Mouse (Mus musculus) heart, embryonic 11.5 days (tissue): Measurements from ENCODE around the gene Pdha1. TPM values are rescaled to one million over a fixed set of nuclear protein-coding genes. Genes with fewer than 3 reads are reported as not detected.
A peak's percentile ranks its signal among the peaks of the same experiment; 100 is the strongest.

Experiments used
- ATAC-seq: fragments of 200-750 bp; cut with Nextera tagmentation; replicated peaks from 2 replicates; pipeline ENCODE4 v1.8.0; 2017; ENCODE audit warnings: moderate library complexity; ENCODE audit not compliant: insufficient number of reproducible peaks, low FRiP score, low TSS enrichment
- H3K27ac ChIP-seq: fragments of 300-500 bp; sonication (generic); 2 replicates; pipeline ENCODE4 v1.5.1; 2014; ENCODE audit warnings: mild to moderate bottlenecking, low read depth, low read length
- H3K27me3 ChIP-seq: fragments of 300-500 bp; sonication (generic); 2 replicates; pipeline ENCODE4 v1.6.1; 2014; ENCODE audit warnings: mild to moderate bottlenecking, low read length, mixed read lengths; ENCODE audit not compliant: control insufficient read depth, insufficient read depth
- H3K36me3 ChIP-seq: fragments of 300-500 bp; sonication (generic); 2 replicates; pipeline ENCODE4 v1.6.1; 2014; ENCODE audit warnings: mild to moderate bottlenecking, low read length, moderate library complexity, mixed read lengths; ENCODE audit not compliant: control insufficient read depth, insufficient read depth
- H3K4me1 ChIP-seq: fragments of 300-500 bp; sonication (generic); 2 replicates; pipeline ENCODE4 v1.6.1; 2014; ENCODE audit warnings: low read length; ENCODE audit not compliant: control insufficient read depth, insufficient read depth
- H3K4me2 ChIP-seq: fragments of 300-500 bp; sonication (generic); 2 replicates; pipeline ENCODE4 v1.6.1; 2014; ENCODE audit warnings: mild to moderate bottlenecking, moderate library complexity
- H3K4me3 ChIP-seq: fragments of 300-500 bp; sonication (generic); 2 replicates; pipeline ENCODE4 v1.5.1; 2014; ENCODE audit warnings: low read depth, low read length
- H3K9ac ChIP-seq: fragments of 300-500 bp; sonication (generic); 2 replicates; pipeline ENCODE4 v1.6.1; 2014; ENCODE audit warnings: mild to moderate bottlenecking, low read depth, low read length, moderate library complexity
- H3K9me3 ChIP-seq: fragments of 300-500 bp; sonication (generic); replicated peaks from 2 replicates; pipeline ENCODE4 v1.6.1; 2016; ENCODE audit warnings: low read length; ENCODE audit not compliant: control insufficient read depth
- WGBS: fragments of 180-500 bp; shearing (Covaris S2); extraction: QIAGEN DNeasy Blood & Tissue Kit; methylation state at CpG from one replicate; pipeline ENCODE4 v1.1.7; 2014; ENCODE audit not compliant: insufficient replicate concordance; 5-methylcytosine and 5-hydroxymethylcytosine counted together
- polyA plus RNA-seq: library from polyadenylated mRNA; unstranded; fragments of >200 nt; fragmentation: Nextera tagmentation; extraction: Ambion mirVana; gene quantifications from 2 replicates; pipeline ENCODE4 v1.2.1, GENCODE M21; 2014

The Pdha1 gene
- polyA plus RNA-seq, 1 experiment from 2014 or later: 216 TPM

GRCm38 (mm10) chrX:160146806-160147205 is 8.6 kb upstream of the Pdha1 start:
- no peak overlapping the region for H3K9ac ChIP-seq
- no peak for ATAC-seq
- WGBS: 71% methylated on average over 4 of the region's 4 CpGs

GRCm38 (mm10) chrX:160137177-160137860 is 894 bp downstream of the Pdha1 start:
- Histone ChIP-seq H3K27me3 (no peaks in the 10 kb centered on the region), H3K4me3 (peak overlapping the region; percentile 63), H3K9me3 (no peaks in the 10 kb centered on the region), H3K4me1 (no peaks in the 10 kb centered on the region; the same call in 1 of the 2 replicates), H3K4me2 (peak overlapping the region; percentile 70), H3K9ac (peak overlapping the region; percentile 82), H3K36me3 (no peaks in the 10 kb centered on the region), H3K27ac (peak overlapping the region; percentile 93)
- ATAC-seq: no peak
- 17% methylated on average over 18 of the region's 18 CpGs for WGBS

More at GRCm38 (mm10) chrX:160146806-160147205, 8.6 kb upstream of the Pdha1 start:
- H3K4me2 ChIP-seq: no peak overlapping the region
- H3K4me1 ChIP-seq: no peaks in the 10 kb centered on the region
- H3K27ac ChIP-seq: no peak overlapping the region
- no peak overlapping the region for H3K4me3 ChIP-seq
- H3K36me3 ChIP-seq: no peaks in the 10 kb centered on the region
- no peaks in the 10 kb centered on the region for H3K27me3 ChIP-seq
- H3K9me3 ChIP-seq: no peaks in the 10 kb centered on the region

GRCm38 (mm10) chrX:160136153-160136552 is 2.1 kb downstream of the Pdha1 start:
- no peak for ATAC-seq
- H3K27ac ChIP-seq: no peak overlapping the region
- no peaks in the 10 kb centered on the region; the same call in 1 of the 2 replicates for H3K4me1 ChIP-seq
- no peak overlapping the region for H3K9ac ChIP-seq
- no peaks in the 10 kb centered on the region for H3K9me3 ChIP-seq
- WGBS: 42% methylated on average over 5 of the region's 5 CpGs
- H3K36me3 ChIP-seq: no peaks in the 10 kb centered on the region
- no peaks in the 10 kb centered on the region for H3K27me3 ChIP-seq
- peak overlapping the region; percentile 70 for H3K4me2 ChIP-seq
- H3K4me3 ChIP-seq: peak overlapping the region; percentile 63

- ATAC-seq: no peak
- Histone ChIP-seq H3K4me3 (peak overlapping the region; percentile 8; the same call in 1 of the 2 replicates), H3K27ac (no peak overlapping the region), H3K4me2 (peak overlapping the region; percentile 70), H3K9me3 (no peaks in the 10 kb centered on the region), H3K9ac (no peak overlapping the region), H3K36me3 (no peaks in the 10 kb centered on the region), H3K4me1 (no peaks in the 10 kb centered on the region; the same call in 1 of the 2 replicates), H3K27me3 (no peaks in the 10 kb centered on the region)
- WGBS: 38% methylated on average over 6 of the region's 6 CpGs
Observed at GRCm38 (mm10) chrX:160135719-160136118, 2.5 kb downstream of the Pdha1 start.

- H3K4me2 ChIP-seq: no peak overlapping the region
Observed at GRCm38 (mm10) chrX:160134136-160134843, 3.9 kb downstream of the Pdha1 start.

GRCm38 (mm10) chrX:160116658-160117057 is 21.6 kb downstream of the Pdha1 start:
- H3K36me3 ChIP-seq: no peaks in the 10 kb centered on the region
- H3K9me3 ChIP-seq: no peaks in the 10 kb centered on the region
- H3K4me1 ChIP-seq: no peaks in the 10 kb centered on the region
- H3K9ac ChIP-seq: no peak overlapping the region
- WGBS: 82% methylated on average over 3 of the region's 3 CpGs
- no peak for ATAC-seq
- no peak overlapping the region for H3K4me2 ChIP-seq
- no peak overlapping the region for H3K4me3 ChIP-seq
- no peaks in the 10 kb centered on the region for H3K27me3 ChIP-seq
- H3K27ac ChIP-seq: no peak overlapping the region

More at GRCm38 (mm10) chrX:160134136-160134843, 3.9 kb downstream of the Pdha1 start:
- peaks cover 3% of the 10 kb centered on the region; the same call in 1 of the 2 replicates for H3K36me3 ChIP-seq
- no peaks in the 10 kb centered on the region for H3K9me3 ChIP-seq
- H3K27me3 ChIP-seq: no peaks in the 10 kb centered on the region
- no peak overlapping the region for H3K27ac ChIP-seq
- ATAC-seq: no peak
- no peak overlapping the region for H3K4me3 ChIP-seq
- 65% methylated on average over 11 of the region's 11 CpGs for WGBS
- H3K4me1 ChIP-seq: no peaks in the 10 kb centered on the region; the same call in 1 of the 2 replicates
- no peak overlapping the region for H3K9ac ChIP-seq

GRCm38 (mm10) chrX:160116074-160116473 is 22.1 kb downstream of the Pdha1 start:
- Histone ChIP-seq H3K27me3 (no peaks in the 10 kb centered on the region), H3K9me3 (no peaks in the 10 kb centered on the region), H3K4me2 (no peak overlapping the region), H3K36me3 (no peaks in the 10 kb centered on the region), H3K4me3 (no peak overlapping the region), H3K9ac (no peak overlapping the region), H3K27ac (no peak overlapping the region), H3K4me1 (no peaks in the 10 kb centered on the region)
- ATAC-seq: no peak

- H3K27me3 ChIP-seq: no peaks in the 10 kb centered on the region
- no peak overlapping the region for H3K27ac ChIP-seq
- no peaks in the 10 kb centered on the region for H3K4me1 ChIP-seq
- no peak overlapping the region for H3K4me2 ChIP-seq
- no peak overlapping the region for H3K4me3 ChIP-seq
- WGBS: 67% methylated on average over 1 of the region's 1 CpGs
- no peak for ATAC-seq
- H3K9ac ChIP-seq: no peak overlapping the region
- no peaks in the 10 kb centered on the region for H3K9me3 ChIP-seq
- no peaks in the 10 kb centered on the region for H3K36me3 ChIP-seq
Observed at GRCm38 (mm10) chrX:160113777-160114176, 24.4 kb downstream of the Pdha1 start.
